Mouse (Mus musculus) erythroblast, embryonic 14.5 days (primary cell): Measurements from ENCODE around the gene Ptpru.

Source experiments
- GATA1 ChIP-seq: IDR thresholded peaks from 2 replicates; pipeline ENCODE4 v1.6.1; 2012; ENCODE audit warnings: low read length, inconsistent platforms, mixed read lengths
- TAL1 ChIP-seq: IDR thresholded peaks from 3 replicates; pipeline ENCODE4 v1.6.1; 2012; ENCODE audit warnings: low read length, inconsistent platforms, mixed read lengths

DNA sequence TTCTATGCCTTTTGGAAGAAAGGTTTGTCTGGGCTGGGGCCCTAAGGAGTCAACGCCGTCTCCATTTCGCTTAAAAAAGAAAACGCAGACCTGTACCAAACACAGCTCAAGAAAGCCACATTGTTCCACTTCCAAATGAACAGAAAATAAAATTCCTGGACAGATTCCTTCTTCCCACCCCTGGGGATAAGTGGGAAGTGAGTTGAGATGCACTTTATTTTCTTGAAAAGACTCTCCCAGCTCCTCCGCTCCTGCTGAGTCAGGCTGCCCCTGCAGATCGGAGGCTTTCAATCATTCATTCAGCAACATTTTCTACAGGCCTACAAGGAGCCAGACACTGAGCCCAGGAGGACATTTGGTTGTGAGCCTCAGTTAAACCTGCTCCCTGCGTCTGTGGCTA, 74.2 kb downstream of the Ptpru start:
- TF ChIP-seq GATA1 = no peak
- no peak for TF ChIP-seq TAL1
